Mouse (Mus musculus) mature B cell (primary cell): ENCODE results near the gene Raf1.
"Not testable (repeated sequence)": the region's sequence is repeated elsewhere in the genome, so short reads cannot be mapped to it uniquely, and the experiment has no call there.

Source experiments
- in situ Hi-C: fragments of 300-500 bp; cut with MboI; formaldehyde crosslinking; loops from 2 replicates; pipeline ENCODE4 v1.14.3; 2019

Raf1 gene

GRCm38 (mm10) chr6:115684271-115684670 is 7.8 kb upstream of the Raf1 start:
- in situ Hi-C loops, result no loop called here

DNA sequence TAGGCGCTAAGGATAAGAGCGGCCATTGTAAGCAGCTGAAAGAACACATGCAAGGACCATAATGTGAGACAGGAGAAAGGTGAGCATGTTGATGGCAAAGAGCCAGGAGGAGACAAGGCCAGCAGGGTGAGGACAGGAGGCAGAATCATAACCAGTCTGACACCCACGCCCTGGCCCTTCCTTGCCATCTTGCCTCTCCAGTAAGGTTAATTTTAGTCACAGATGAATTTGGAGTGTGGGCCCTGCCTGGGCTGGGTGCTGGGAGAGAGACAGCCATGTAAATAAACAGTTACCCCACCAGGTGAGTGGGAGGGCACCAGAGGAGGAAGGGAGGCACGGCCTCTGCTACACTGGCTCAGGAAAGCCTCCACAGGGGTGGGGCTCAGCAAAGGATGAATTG is 4.6 kb upstream of the Raf1 start:
- in situ Hi-C loops, result no loop called here

- in situ Hi-C loops, result no loop called here
Observed at GRCm38 (mm10) chr6:115678012-115678411, 1.6 kb upstream of the Raf1 start.

DNA sequence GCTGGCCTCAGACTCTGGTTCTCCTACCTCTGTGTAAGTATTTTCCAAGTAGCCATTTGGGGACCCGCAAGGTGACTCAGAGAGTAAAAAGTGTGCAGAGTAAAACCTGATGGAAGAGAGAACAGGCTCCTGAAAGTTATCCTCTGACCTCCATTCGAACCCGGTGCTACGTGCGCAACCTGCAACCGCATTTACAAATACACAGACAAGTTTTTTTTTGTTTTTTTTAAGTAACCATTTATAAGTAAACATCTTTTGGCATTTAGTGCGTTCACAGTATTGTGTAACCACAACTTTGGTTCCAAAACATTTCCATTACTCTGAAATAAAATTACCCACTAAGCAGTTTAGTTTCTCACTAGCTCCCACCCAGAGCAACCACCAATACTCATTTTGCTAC is 1.0 kb upstream of the Raf1 start:
- in situ Hi-C loops, result no loop called here

DNA sequence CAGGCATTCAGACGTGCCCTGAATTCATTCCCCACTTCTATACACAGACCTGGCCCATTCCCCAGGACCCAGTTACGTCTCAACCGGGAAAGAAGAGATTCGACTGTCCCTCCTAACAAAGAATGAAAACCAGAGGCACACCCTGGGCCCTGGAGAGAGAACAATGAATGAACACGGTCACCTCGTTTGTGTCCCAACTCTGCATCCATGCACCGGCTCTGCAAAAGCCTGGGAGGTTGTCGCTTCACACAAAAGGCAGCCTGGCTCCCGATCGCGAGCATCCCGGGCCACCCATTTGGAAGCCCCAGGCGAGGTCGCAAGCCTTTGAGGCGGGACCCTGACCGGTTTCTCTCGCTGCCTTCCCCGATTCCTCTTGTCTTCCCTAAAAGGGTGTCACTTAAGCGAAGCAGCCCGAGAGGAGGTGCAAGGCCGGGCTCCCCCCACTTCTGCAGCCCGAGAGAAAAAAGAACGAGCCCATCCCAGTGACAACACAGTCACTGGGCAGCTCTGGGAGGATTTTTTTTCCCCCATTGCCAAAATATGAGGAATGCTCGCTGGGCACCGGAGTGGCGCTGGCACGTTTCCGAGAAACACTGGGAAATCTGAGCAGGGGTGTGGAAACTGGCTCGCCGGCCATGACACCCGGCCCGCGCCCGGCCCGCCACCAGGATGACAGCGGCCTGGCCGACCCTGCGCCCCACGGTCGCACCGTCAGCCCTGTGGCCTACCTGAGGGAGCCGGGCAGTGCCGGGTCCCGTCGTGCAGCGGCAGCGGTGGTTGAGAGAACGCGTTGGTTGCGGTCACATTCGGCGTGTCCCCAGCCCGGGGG is 713 bp downstream of the Raf1 start:
- in situ Hi-C loops, result no loop called here

DNA sequence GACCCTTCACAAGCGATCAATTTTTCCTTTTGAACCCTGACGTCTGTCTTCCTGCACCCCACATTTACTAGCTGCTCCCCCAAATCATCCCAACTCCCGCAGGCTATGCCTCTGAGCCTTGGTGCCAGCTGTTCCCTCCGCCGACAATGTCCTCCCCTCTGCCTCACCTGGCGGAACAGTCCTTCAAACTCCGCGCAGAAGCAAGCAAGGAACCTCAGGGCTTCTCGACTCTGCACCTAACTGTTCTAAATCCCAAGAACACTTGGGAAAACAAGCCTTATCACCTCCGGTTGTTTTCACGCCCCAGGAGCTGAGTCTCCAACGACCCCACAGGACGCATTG is 1.3 kb downstream of the Raf1 start:
- in situ Hi-C loops, result no loop called here

DNA sequence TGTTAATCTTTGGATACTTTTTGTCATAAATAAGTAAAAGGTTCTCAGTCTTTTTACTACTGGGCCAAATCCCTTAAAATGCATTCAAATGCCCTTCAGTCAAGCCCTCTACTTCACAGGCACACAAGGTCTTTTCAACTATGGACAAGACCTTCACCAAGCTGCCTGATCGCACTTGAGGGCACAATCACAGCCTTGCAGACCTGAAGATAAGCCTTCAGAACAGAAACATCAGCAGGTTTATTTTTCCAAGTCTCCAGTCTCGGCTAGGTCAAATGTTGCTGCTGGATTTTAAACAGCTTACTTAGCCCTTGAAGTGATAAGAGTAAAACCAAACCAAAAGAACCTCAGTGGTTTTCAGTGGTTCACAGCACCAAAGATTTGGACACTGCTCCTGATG is 2.1 kb downstream of the Raf1 start:
- in situ Hi-C loops, result no loop called here

DNA sequence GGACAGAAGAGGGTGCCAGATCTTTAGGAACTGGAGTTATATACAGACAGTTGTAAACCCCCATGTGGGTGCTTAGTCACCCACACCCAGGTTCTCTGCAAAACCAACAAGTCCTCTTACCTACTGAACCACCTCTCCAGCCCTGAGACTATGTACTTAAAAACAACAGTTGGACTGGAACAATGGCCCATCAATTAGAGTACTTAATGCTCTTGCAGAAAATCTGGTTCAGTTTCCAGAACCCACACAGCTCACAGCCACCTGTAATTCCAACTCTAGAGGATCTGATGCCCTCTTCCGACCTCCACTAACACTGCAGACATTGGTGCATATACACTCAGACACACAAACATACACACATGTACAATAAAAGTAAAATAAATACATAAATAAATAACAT is 3.7 kb downstream of the Raf1 start:
- in situ Hi-C loops, result no loop called here

DNA sequence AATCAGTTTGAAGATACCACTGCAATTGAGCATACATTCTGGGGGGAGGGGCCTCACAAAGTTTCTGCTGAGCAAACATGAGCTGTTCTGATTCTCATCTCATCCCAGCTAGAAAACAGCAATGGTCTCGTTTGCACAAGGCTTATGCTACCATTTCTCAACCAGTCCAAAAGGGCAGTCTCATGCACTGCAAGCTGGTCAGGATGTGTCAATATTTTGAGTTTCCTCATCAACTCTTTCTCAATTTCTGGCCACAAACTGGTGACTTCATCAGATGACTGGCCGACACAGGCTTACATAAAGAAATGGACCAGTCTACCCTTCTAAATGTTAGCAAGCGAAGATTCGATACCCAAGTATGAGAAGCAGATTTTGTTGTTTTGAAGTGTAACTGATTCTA is 9.8 kb downstream of the Raf1 start:
- in situ Hi-C loops, result no loop called here

GRCm38 (mm10) chr6:115664268-115664667 is 12.2 kb downstream of the Raf1 start:
- in situ Hi-C loops, result no loop called here

DNA sequence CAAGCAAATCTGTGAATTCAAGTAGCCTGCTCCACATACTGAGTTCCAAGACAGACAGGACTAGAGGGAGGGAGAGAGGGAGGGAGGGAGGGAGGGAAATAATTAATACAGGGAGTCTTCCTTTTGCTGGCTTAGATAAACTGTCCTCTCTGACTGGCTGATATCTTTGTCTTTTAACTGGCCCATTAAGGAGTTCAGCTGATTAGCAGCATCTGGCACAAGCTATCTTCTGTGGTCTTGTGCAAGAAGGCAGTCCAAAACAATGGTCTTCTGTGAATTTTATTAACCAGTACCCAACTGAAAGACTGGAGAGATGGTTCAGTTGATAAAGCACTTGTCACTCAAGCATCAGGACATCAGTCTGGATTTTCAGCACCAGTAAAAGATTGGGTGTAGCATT is 17.6 kb downstream of the Raf1 start:
- in situ Hi-C loops, result no loop called here

DNA sequence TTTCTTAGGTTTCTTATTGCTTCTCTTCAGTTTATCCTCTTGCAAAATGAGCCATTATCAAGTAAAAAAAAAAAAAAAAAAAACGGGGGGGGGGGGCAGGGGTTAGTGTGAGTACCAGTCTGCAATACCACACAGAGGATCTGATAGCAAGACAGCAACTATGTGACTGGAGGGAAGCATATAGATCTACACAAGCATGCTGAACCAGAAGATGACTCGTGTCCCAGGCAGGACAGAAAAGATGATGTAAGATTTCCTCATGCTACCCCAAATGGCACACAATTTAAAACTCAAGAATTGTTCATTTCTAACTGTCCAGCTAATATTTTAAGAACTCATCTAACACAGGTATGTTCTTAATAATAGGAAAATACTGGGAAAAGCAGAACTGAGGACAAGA is 22.5 kb downstream of the Raf1 start:
- in situ Hi-C loops, result no loop called here

DNA sequence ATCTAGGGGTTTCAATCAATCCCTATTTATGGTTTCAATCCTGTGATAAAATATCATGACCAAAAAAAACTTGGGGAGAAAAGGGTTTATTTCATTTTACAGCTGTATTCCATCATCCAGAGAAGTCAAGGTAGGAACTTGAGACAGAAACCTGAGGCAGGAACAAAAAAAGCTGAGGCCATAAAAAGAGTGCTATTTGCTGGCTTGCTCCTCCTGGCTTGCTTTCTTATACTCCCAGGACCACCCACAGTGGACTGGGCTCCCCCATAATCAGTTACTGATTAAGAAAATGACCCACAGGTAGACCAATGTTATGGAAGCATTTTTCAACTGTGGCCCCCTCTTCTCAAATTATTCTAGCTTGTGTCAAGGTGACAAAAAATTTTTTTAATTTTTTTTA is 24.7 kb downstream of the Raf1 start:
- in situ Hi-C loops, result no loop called here

GRCm38 (mm10) chr6:115650476-115651427 is 25.7 kb downstream of the Raf1 start:
- in situ Hi-C loops, result no loop called here

DNA sequence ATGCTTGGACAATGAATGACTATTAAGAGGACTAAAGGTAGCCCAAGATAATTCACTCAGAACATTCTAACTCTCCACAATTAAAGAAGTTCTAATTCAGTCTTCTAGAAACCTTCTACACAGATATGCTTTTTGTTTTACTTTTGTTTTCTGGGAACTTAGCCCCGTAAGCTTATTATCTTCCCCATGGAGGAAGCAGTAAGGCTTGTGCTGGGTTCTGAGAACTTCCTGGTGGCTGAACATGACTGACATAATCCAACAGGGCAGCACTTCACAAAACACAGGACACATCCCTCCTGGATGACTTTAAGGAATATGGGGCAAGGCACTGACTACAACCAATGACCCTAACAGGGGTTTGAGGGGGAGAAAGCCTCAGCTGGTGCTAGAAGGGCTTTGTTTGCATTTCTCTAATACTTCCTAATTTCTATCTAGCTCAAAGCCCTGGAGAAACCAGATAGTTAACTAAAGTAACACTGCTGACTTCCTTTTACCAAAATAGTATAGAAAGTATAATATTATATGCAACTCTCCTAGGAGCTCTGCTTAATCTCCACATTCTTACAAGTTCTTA is 26.6 kb downstream of the Raf1 start:
- in situ Hi-C loops, result no loop called here

DNA sequence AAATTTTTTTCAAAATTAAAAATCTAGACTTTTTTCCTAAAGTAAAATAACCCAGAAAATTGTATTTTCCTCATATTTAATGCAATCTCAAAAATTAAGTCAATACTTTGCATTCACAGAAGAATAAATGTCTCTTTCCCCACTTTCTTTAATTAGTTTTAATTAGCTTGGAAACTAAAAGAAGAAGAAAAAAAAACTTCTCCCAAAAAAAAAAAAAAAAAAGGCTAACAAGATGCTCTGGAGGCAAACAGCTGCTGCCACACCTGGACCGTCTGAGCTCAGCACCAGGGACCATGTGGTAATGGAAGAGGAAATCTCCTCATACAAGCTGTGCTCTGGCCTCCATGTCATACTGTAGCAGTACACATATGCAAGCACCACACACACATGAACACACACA is 33.1 kb downstream of the Raf1 start:
- in situ Hi-C loops, result no loop called here

DNA sequence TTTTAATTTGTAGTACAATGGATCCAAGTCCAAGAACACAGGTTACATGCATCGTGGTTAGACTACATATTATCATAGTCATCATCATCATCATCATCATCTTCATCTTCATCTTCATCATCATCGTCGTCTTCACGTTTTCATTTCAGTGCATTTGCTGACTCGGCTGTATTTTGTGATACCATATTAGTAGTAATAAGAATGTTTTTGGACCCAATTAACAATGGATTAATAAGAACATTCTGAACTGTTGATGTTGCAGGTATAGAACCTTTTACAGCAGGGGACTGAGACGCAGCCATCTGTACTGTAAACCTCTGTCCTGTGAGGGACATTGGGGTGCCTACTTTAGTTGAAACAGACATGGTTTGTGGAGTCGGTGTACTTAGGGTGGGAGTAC is 38.2 kb downstream of the Raf1 start:
- in situ Hi-C loops, result not testable (repeated sequence)

GRCm38 (mm10) chr6:115634015-115634414 is 42.4 kb downstream of the Raf1 start:
- in situ Hi-C loops, result no loop called here

GRCm38 (mm10) chr6:115631056-115631795 is 45.2 kb downstream of the Raf1 start:
- in situ Hi-C loops, result no loop called here

DNA sequence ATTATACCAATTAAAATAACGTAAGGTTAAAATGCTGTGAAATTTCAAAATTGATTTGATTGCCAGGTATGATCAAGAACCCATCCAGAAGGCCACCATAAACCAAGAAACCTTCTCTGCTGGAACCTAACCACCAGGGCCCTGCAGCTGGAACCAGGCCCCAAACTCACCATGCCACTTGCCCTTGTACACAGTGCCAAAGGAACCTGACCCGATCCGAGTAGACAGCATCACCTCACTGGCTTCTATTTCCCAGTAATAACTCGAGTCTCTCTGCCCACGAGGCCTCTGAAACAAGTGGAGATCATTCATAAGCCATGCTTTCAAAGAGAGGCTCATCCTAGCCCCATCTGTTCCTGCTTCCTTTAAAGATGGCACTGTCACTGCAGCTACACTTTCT is 50.3 kb downstream of the Raf1 start:
- in situ Hi-C loops, result no loop called here

DNA sequence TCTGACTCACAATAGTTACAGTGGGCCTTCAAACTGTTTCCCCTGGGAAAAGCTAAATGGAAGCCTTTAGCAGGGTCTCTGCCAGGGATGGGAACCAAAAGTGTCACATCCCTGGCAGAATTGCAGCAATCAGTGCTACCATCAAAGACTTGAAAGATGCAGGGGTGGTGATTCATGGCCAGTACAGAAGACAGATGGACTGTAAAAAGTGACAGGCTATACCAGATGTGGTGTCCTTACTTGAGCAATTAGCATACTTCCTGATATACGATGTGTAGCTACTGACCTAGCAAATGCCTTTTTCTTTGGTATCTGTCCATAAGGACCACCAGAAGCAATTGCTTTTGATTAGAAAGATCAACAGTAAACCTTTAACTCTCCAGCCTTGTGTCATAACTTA is 55.5 kb downstream of the Raf1 start:
- in situ Hi-C loops, result no loop called here

DNA sequence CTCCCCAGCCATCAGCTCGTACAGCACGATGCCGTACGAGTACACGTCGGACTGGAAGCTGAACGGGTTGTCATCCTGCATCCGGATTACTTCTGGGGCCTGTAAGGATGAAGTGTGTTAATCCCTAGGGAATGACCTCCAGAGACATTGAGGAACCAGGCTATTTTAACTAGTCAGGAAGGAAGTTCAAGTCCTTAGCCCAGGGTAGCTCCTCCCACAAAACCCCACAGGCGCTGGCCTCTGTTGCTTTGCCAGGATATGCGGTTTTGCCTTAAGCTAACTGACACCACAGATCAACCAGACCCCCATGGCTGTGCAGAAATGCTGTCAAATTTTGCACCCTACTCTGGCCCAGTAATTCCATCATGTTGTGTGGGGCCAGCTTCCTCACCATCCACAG is 56.6 kb downstream of the Raf1 start:
- in situ Hi-C loops, result no loop called here
